Comparison of ENCODE assay signal across 19 mouse cellular contexts in the genomic region with DNA sequence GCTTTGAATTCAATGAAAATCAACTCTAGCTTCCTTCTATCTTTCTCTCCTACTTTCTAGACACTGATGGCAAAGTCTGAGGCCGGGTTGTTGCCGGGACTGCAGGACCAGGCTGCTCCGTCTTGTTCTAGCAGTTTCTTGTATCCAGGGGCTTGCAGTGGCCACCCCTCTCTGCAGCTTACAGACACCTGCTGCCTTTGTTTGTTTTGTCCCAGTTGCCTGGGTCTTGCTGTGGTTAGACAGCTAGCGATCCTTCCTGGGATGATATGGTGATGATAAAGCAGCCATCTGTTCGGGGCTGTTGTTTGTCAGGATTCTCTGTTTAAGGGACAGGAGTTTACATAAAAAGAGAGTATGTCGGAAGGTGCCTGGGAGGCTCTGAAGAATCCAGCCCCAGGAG. TPM values are rescaled to one million over a fixed set of nuclear protein-coding genes. Genes with fewer than 3 reads are reported as not detected.
DNase-seq lines count a peak whose midpoint lies in the region; ATAC-seq and TF ChIP-seq lines count a peak whose summit lies in the region.
"Had no signal": no experiment of that assay in that cellular context is flagged by ENCODE, and none has a peak within 500 bp of the region (broad histone marks: within the 10 kb centered on the region; RNA-seq: fewer than 3 reads in every experiment).

No protein-coding gene starts in this region.

- no peak for ATAC-seq in heart, embryonic 15.5 days (replicated peaks; ENCODE audit: insufficient number of reproducible peaks, insufficient read depth, low FRiP score, low read depth)
- ATAC-seq: forebrain, postnatal 0 days had no signal

- H3K9ac ChIP-seq in heart, adult 2 months (ENCODE audit: low read depth, low read length) = no peak overlapping the region
- no peak overlapping the region for H3K9ac ChIP-seq in heart, embryonic 15.5 days
- H3K9ac ChIP-seq: embryonic facial prominence, embryonic 12.5 days; forebrain, postnatal 0 days; hindbrain, embryonic 12.5 days; neural tube, embryonic 12.5 days had no signal

- no peak for TF ChIP-seq CTCF in heart, adult 2 months (IDR thresholded peaks at IDR 0.05)
- TF ChIP-seq CTCF in left cerebral cortex, adult 2 months (IDR thresholded peaks at IDR 0.05) = no peak

- H3K36me3 ChIP-seq in heart, adult 2 months (ENCODE audit: control insufficient read depth, insufficient read depth, low read length) = peaks cover 9% of the 10 kb centered on the region
- H3K36me3 ChIP-seq in heart, embryonic 15.5 days = peaks cover 26% of the 10 kb centered on the region
- H3K36me3 ChIP-seq: embryonic facial prominence, embryonic 12.5 days; hindbrain, embryonic 12.5 days; neural tube, embryonic 12.5 days had no signal

- H3K27me3 ChIP-seq in heart, adult 2 months (ENCODE audit: control insufficient read depth, insufficient read depth, low read length) = no peaks in the 10 kb centered on the region
- H3K27me3 ChIP-seq in heart, embryonic 15.5 days = no peaks in the 10 kb centered on the region
- H3K27me3 ChIP-seq: embryonic facial prominence, embryonic 12.5 days; neural tube, embryonic 12.5 days had no signal

- TF ChIP-seq EP300 in heart, adult 2 months (IDR thresholded peaks at IDR 0.05; ENCODE audit: insufficient read depth, low read depth, low read length) = no peak

- no peak overlapping the region for H3K4me3 ChIP-seq in heart, adult 2 months
- no peak overlapping the region for H3K4me3 ChIP-seq in heart, embryonic 15.5 days
- H3K4me3 ChIP-seq in left cerebral cortex, adult 2 months = no peak overlapping the region; the same call in 1 of the 2 replicates
- H3K4me3 ChIP-seq: embryonic facial prominence, embryonic 12.5 days; hindbrain, embryonic 12.5 days; neural tube, embryonic 12.5 days had no signal

- H3K4me2 ChIP-seq in heart, embryonic 15.5 days = no peak overlapping the region
- H3K4me2 ChIP-seq: embryonic facial prominence, embryonic 12.5 days; hindbrain, embryonic 12.5 days; midbrain, embryonic 11.5 days; neural tube, embryonic 12.5 days had no signal

- no peaks in the 10 kb centered on the region for H3K9me3 ChIP-seq in heart, embryonic 15.5 days (replicated peaks)
- H3K9me3 ChIP-seq: embryonic facial prominence, embryonic 12.5 days; neural tube, embryonic 12.5 days had no signal

- no peak for TF ChIP-seq POLR2A in heart, adult 2 months (IDR thresholded peaks at IDR 0.05; ENCODE audit: insufficient read depth, low read depth, low read length)

- 57% methylated on average over 6 of the region's 6 CpGs for WGBS in heart, adult 2 months
- WGBS in heart, embryonic 15.5 days = 30% methylated on average over 6 of the region's 6 CpGs

- peaks cover 6% of the 10 kb centered on the region; the same call in 1 of the 2 replicates for H3K79me2 ChIP-seq in heart, adult 2 months (replicated peaks; ENCODE audit: control insufficient read depth, insufficient read depth, low read length)

- intact Hi-C loops in heart, adult 2 months (cut with DNase I) = no loop called here
- intact Hi-C loops in heart, postnatal 36 days (cut with DNase I) = no loop called here
- intact Hi-C loops in left cerebral cortex, adult 2 months (cut with DNase I) = no loop called here

- peaks cover 32% of the 10 kb centered on the region for H3K4me1 ChIP-seq in heart, adult 2 months (ENCODE audit: control insufficient read depth, insufficient read depth, low read length)
- peaks cover 66% of the 10 kb centered on the region for H3K4me1 ChIP-seq in heart, embryonic 15.5 days (replicated peaks)

- DNase-seq in heart, adult 2 months = no peak
- no peak for DNase-seq in heart, postnatal 4 days
- DNase-seq in heart, postnatal 36 days = no peak
- no peak for DNase-seq in left cerebral cortex, adult 2 months (ENCODE audit: extremely low spot score in 1 of 2, low spot score in 2 of 2)
- no peak for DNase-seq in left cerebral cortex, adult 11 months (ENCODE audit: low spot score)
- DNase-seq in thymus, postnatal 14 days = peak; percentile 16
- no peak for DNase-seq in thymus, adult 18-20 months
- DNase-seq: adrenal gland, postnatal 25 days; forebrain, postnatal 0 days; gastrocnemius, postnatal 36 days; kidney, adult 2 months; lung, postnatal 10 days; thymus, postnatal 36 days had no signal

- peak overlapping the region; percentile 12 for H3K27ac ChIP-seq in heart, adult 2 months
- H3K27ac ChIP-seq in heart, embryonic 15.5 days = peak overlapping the region; percentile 74; the same call in 1 of the 2 replicates
- peak overlapping the region; percentile 67 for H3K27ac ChIP-seq in left cerebral cortex, adult 2 months
- H3K27ac ChIP-seq: embryonic facial prominence, embryonic 12.5 days; hindbrain, embryonic 12.5 days; kidney, postnatal 0 days; neural tube, embryonic 12.5 days had no signal

RNA-seq across cellular contexts. Expression of gene Mical2, which starts 19.0 kb away (rescaled TPM):
- 10 to 100 TPM; 87.7 to 89.1 TPM for total RNA-seq in heart, adult 2 months (2021)
- polyA plus RNA-seq in heart, adult 2 months (2012; rRNA removed) = 44.8 and 53.7 TPM in 2 replicates
- 100 to 1,000 TPM; 281 to 298 TPM for total RNA-seq in heart, postnatal 4 days (2021)
- 132 and 134 TPM in 2 replicates for polyA plus RNA-seq in heart, embryonic 15.5 days (2015; fragmentation: Nextera tagmentation; extraction: Ambion mirVana)
- total RNA-seq in heart, postnatal 36 days (2021) = 100 to 1,000 TPM in 1 of 2 experiments, 10 to 100 TPM in 1; 80.8 to 101 TPM
- 100 to 1,000 TPM; 652 to 703 TPM for total RNA-seq in left cerebral cortex, adult 2 months (2021)

Comparison
In these comparisons a context has a peak if more than half of its experiments do, and no peak if none do; other contexts are left out.
1. H3K27ac ChIP-seq: peak in every context shown above with its lines; median percentile 74 in heart, embryonic 15.5 days; 67 in left cerebral cortex, adult 2 months; 12 in heart, adult 2 months.